Mouse (Mus musculus) urinary bladder, postnatal 36 days (tissue): ENCODE measurements around the gene Cd160.

Source experiments
- DNase-seq, 2 experiments: peaks; one replicate each; pipeline ENCODE4 v3.0.0; 2022; ENCODE audit warnings: low spot score in 2 of 2, mixed read lengths in 1 of 2

The Cd160 gene

DNA sequence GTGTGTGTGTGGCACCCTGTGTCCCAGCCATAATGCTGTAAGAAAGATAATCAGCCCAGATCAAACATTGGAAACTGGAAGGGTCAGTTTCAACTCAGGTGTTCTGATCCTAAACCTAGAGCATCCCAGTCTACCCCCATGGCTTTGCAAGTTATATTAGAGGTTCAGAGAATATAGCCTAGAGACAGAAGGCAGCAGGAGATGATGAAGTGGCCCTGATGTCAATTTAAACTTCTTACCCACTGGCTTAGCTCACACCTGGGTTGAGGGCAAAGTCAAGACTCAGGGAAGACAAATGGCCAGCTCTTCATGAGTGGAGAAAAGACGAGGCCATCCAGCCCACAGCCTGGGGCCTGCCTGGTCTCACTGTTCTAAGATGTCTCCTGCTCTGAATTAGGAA lies at the start of gene Cd160, which contains the start of gene Pdzk1:
Gene Cd160, minus strand, starts transcription at position 368 of the 400 bp plus-strand sequence.
Gene Pdzk1, plus strand, starts transcription at position 301 of the 400 bp plus-strand sequence.
- DNase-seq, result no peak

DNA sequence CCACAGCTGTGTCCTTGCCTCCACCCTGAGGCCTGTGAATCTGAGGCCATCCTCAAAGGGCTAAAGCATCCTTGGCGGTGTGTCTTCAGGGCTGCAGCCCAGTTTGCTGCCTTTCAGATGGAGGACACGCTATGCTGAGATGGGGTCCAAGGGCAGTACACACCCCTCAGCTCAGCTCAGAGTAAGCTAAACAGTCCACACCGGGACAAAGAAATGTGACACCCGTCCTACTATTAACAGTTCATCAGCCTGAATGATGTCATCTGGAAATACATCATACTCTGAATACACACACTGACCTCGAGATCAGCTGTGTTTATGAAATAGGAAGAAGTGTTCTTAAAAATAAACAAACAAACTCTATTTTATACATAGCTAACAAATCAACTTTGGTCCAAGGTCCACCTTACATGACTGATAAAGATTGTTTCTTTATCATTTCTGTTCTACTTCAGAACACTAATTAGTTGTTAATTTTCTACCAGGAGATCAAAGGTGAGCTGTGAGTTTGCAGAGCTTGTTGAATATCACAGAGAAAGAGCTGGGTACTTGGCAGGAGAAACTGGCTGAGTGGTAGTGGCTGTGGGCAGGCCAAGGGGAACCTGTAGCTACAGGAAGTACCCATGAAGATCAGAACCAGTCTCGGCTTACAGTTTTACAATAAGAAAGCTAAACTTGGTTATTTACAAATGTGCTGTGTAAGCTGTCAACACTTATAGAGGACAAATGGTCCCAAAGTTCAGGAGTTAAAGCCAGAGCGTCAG lies 45.8 kb upstream of the Cd160 start:
- DNase-seq, result no peak

GRCm38 (mm10) chr3:96872501-96872900 lies 43.4 kb upstream of the Cd160 start:
- DNase-seq, result no peak

GRCm38 (mm10) chr3:96871070-96871469 lies 41.9 kb upstream of the Cd160 start:
- DNase-seq, result no peak

DNA sequence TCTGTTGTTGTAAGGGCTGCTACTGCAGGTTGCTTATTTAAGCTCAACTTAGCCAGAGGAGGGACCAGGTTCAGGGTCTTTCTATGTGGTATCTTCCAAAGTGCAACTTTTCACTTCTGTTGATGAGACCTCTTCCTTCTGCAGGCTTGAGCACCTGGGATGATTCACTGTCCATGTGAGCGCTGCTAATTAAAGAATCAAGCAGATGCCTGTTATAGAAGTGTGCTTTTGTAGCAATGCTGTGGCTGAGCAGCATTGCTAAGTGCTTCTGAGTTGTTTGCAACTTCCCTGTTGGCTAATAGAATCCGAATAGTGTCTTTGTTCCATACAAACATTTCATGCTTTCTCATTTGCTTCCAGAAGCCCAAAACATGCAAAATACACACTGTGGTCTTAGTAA lies 41.1 kb upstream of the Cd160 start:
- DNase-seq, result no peak

- no peak for DNase-seq
Observed at GRCm38 (mm10) chr3:96869091-96869490, 39.9 kb upstream of the Cd160 start.

GRCm38 (mm10) chr3:96868566-96868965 lies 39.4 kb upstream of the Cd160 start:
- DNase-seq, result no peak

DNA sequence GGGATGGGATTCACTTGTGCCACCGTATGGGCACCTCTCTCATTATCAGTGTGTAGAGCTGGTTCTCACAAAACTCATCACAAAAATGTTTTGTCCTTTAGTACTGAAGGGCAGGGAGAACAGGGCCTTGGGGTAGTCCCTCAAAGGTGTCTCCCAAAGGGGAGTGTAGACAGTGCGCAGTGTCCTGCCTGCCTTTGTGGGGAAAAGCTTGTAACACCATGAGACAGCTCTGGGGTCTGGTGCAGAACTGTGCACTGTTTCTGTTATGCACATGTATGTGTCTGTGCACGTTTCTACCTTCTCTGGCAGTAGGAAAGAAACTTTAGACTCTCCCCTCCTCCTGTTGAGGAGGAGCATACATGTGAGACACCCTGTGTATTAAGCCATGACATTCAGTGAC lies 38.7 kb upstream of the Cd160 start:
- no peak for DNase-seq

GRCm38 (mm10) chr3:96860498-96860897 lies 31.3 kb upstream of the Cd160 start:
- no peak for DNase-seq

DNA sequence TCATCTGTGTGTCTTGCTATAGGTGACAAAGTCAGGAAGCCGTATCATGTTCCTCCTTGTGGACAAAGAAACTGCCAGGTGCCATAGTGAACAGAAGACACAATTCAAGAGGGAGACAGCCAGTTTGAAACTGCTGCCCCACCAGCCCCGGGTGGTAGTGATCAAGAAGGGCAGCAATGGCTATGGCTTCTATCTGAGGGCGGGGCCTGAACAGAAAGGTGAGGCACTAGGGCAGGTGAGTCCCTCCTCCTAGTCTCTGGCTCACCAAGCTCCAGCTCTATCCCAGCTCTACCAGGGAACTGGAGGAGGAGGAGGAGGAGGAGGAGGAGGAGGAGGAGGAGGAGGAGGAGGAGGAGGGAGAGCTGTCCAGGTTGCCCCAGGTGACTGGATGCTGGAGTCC lies 26.7 kb upstream of the Cd160 start:
- no peak for DNase-seq

DNA sequence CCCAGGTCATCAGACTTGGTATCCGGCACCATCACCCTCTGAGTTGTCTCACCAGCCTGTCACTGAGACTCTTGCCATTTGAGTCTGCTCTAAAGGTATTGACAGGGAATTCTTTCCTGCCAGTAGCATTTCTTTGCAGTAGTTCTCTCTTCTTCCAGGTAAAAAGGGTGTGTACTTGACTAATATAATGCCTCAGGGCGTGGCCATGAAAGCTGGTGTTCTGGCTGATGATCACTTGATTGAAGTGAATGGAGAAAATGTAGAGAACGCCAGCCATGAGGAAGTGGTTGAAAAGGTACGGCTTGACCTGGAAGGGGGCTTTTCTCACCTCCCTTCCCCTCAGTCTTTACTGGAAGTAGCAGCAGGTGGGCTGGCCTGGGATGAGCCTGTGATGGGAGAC lies 25.2 kb upstream of the Cd160 start:
- DNase-seq, result no peak

DNA sequence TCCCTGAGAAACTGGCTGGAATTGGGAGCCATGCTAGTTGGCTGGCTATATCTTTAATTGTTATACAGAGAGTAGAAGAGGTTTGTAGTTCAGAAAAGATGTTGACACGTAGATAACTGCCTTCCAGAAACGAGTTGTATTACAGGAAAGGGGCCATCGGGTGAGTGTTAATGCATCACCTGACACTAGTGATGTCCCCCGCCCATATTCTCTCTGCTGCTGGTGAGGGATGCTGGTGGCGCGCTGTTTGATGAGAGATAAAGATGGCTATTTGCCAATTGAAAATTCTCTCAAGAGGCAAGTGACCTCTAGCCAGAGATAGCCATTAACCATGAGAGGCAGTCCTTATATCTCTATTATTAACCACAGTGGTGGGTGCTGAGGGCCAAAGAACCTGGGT lies 23.4 kb upstream of the Cd160 start:
- DNase-seq, result no peak

DNA sequence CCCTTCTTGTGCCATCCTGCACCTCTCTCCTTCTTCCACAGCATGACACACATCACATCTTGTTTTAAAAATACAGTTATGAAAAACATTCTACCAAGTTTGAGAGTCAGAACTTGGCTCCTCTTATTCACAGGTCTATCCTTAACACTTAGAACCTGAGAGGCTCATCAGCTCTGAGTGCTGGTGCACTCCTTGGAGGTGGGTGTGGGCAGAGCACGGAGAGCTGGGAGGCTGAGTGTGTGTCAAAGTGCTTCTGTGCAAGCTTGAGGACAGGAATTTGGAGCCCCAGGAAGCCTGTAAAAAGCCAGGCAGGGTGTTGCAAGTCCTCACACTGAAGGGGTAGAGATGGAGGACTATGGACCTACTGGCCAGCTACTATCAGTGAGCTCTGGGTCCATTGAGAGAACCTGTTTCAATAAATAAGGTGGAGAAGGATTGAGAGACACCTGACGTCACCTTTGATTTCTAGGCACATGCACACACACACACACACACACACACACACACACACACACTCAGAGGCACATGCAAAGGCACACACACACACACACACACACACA lies 20.1 kb upstream of the Cd160 start:
- DNase-seq, result no peak

DNA sequence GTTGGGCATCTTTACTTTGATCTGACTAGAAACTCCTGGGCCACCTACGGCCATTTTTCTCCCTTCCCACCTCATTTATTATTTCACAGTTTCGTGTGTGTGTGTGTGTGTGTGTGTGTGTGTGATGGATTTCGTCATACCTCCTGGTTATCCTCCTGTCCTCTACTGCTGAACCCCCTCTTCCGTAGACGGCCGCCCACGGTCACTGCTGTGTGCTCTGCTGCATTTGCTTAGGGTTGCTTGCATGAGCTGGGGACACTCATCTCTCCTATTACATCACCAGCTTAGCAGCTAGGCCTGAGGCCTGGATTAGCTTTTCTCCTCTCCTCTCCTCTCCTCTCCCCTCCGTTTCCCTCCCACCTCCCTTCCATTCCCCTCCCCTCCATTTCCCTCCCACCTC lies 19.3 kb upstream of the Cd160 start:
- DNase-seq, result no peak

DNA sequence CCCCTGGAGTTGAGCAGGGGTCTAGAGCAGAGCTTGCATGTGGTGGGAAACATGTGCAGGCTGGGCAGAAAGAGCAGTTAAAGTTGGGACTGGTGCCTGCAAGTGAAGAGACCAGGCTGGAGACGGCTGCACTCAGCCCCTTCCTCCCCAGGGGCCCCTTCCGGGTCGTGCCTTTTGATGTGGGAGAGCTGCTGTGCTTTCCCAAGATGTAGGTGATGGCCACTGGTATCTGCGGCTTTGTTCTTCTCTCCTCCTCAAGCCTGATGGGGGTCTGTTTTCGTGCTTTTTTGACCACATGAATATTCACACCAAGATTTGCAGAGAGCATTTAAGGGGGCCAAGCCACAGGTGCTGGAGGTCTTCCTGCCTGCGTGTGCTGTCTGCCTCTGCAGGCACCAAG lies 18.5 kb upstream of the Cd160 start:
- DNase-seq, result no peak

GRCm38 (mm10) chr3:96846985-96847384 lies 17.8 kb upstream of the Cd160 start:
- no peak for DNase-seq

DNA sequence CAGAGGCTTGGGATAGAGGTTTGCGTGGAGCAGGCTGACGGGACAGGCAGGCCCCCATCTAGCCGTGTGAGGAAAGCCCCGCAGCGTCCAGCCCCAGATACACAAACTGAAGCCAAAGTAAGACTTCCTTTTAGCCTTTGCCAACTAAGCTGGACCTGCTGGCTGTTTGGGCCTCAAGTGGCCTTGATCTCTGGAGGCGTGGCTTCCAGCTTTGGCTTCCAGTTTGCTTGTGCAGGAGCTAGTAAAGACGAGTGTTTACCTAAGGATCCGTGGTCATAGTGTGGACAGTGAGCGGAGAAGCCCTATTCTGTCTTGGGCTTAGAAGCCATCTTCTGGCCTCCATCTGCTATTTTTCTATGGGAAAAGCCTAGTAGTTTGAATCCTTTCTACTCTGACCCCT lies 16.7 kb upstream of the Cd160 start:
- DNase-seq, result no peak

GRCm38 (mm10) chr3:96845191-96845590 lies 16.0 kb upstream of the Cd160 start:
- DNase-seq, result no peak

GRCm38 (mm10) chr3:96838996-96839645 lies 10.0 kb upstream of the Cd160 start:
- no peak for DNase-seq

DNA sequence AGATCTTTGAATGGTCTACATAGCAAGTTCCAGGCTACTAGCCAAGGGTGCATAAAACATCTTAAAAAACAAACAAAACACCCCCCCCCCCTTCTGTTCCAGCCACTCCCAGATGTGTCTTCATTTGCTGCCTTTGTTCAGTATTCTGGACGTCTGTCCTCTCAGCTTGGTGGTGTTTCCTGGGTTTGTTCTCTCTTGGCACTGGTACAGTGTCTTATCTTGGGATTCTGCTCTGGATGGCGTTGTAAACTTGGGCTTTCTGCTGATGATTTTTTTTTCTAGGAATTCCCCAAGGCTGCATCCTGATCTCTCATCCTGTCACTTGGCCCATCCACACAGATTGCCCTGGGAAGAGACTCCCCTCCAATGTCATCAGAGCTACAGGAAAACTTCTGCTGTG lies 7.3 kb upstream of the Cd160 start:
- DNase-seq, result no peak

DNA sequence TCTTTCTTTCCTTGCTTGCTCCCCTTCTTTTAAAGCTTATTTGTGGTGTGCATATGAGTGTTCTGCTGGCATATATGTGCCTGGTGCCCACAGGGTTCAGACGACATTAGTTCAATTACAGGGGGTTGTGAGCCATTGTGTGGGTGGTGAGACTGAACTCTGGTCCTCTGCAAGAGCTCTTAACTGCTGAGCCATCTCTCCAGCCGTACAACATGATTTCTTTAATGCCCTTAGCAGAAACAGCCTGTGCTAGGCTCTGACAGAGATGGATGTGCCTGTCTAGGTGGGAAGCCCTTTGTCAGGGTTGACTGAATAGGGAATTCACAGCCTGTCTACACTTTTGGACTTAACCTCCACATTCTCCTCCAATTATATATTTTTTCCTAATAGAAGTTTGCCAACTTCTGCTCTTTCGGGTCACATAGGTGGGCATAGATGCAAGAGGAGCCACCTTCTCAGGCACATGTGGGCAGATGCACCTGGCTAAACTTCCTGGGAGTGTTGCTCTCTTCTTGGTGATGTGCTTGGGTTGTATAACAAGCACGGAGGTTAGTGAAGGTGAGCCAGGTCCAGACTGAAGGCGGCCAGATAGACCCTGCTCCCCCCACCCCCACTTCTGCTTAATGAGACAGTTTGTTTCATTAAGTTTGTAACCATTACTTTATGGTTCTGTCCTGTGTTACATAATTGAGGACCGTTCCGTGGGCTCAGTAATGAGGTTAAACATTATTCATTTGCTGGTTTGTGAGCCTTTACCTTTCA lies 5.6 kb upstream of the Cd160 start:
- DNase-seq, result no peak

- DNase-seq, result no peak
Observed at GRCm38 (mm10) chr3:96832930-96833329, 3.8 kb upstream of the Cd160 start.
